Mouse (Mus musculus) cortical plate, adult 2 months (tissue): ENCODE measurements at regions not wholly inside any gene's neighbourhood (a gene's known extent, or its start where the extent isn't known, plus 50 kb on each side); places are given as distances from the start of the nearest gene placed in this dataset.

Source experiments
- CTCF ChIP-seq: fragments of 200-500 bp; IDR thresholded peaks from 2 replicates; pipeline ENCODE4 v1.5.1; 2011; ENCODE audit warnings: mild to moderate bottlenecking, control low read depth, low read length; ENCODE audit not compliant: insufficient read depth; ENCODE audit errors: extremely low read depth
- POLR2A ChIP-seq: fragments of 200-500 bp; IDR thresholded peaks from 2 replicates; pipeline ENCODE4 v1.6.1; 2011; ENCODE audit warnings: mild to moderate bottlenecking, low read length, control low read depth; ENCODE audit not compliant: insufficient read depth; ENCODE audit errors: extremely low read depth

- TF ChIP-seq CTCF (no peak), POLR2A (no peak)
These were observed 657.5 kb downstream of the Mecom start for GRCm38 (mm10) chr3:29890286-29890685.
